Mouse (Mus musculus): Measurements from ENCODE around the gene Gpr82.

DNA sequence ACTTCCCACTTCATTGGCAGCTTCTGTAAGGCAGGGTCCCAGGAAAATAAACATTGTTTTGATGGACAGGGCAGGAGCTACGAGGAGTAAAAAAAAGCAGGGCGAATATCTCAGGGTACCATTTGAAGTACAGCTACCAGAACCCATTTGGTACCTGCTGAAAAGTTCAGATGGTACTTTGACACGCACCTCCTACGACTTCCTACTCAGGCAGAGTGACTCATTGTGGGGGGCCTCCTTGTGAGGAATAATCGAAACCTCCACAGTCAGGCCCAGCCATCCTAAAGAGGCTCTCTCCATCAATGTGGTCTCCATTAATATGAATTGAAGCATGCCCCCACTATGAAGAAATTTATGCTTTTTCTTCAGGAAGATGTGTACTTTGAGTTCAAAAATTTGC lies 38.5 kb upstream of the Gpr82 start:
- TF ChIP-seq POLR2AphosphoS2 (IDR thresholded peaks at IDR 0.05; ENCODE audit: insufficient read length, low read depth), result no peak
- no peak for TF ChIP-seq POLR2A (IDR thresholded peaks at IDR 0.05; ENCODE audit: insufficient read length, low read depth)
- TF ChIP-seq TCF12 (IDR thresholded peaks at IDR 0.05; ENCODE audit: insufficient read depth, poor library complexity, severe bottlenecking), result no peak
- TF ChIP-seq MAX (IDR thresholded peaks at IDR 0.05; ENCODE audit: low read depth), result no peak
- no peak for TF ChIP-seq CEBPB (IDR thresholded peaks at IDR 0.05; ENCODE audit: insufficient read depth, poor library complexity, severe bottlenecking)
- no peak for TF ChIP-seq USF1 (IDR thresholded peaks at IDR 0.05; ENCODE audit: low read depth)
- no peak for TF ChIP-seq MYOG (IDR thresholded peaks at IDR 0.05; ENCODE audit: control insufficient read depth in 1 of 3, insufficient read depth in 1 of 3, insufficient read length in 2 of 3, low read depth in 2 of 3)
- no peak for TF ChIP-seq E2F4 (IDR thresholded peaks at IDR 0.05; ENCODE audit: insufficient read depth)
- TF ChIP-seq REST (IDR thresholded peaks at IDR 0.05; ENCODE audit: insufficient read depth, insufficient read length), result no peak
- TF ChIP-seq MYOD1 (IDR thresholded peaks at IDR 0.05; ENCODE audit: control insufficient read depth in 1 of 3, insufficient read length in 2 of 3, low read depth in 2 of 3), result no peak
- TF ChIP-seq SRF (IDR thresholded peaks at IDR 0.05; ENCODE audit: control insufficient read depth, insufficient read length, low read depth), result no peak
- no peak for TF ChIP-seq TCF3 (IDR thresholded peaks at IDR 0.05; ENCODE audit: insufficient read length, low read depth)

Measured in myocyte (in vitro differentiated cells).